Mouse (Mus musculus) lung, postnatal 4 days (tissue): Measurements from ENCODE around the gene Omp.
A peak's percentile ranks its signal among the peaks of the same experiment; 100 is the strongest.
"Not testable (repeated sequence)": the region's sequence is repeated elsewhere in the genome, so short reads cannot be mapped to it uniquely, and the experiment has no call there.

ENCODE experiments used
- DNase-seq, 2 experiments: peaks; one replicate each; pipeline ENCODE4 v3.0.0; 2021

Omp gene

GRCm38 (mm10) chr7:98145402-98145801 is at the start of gene Omp:
Omp (minus strand) TSS chr7:98145502.
- no peak for DNase-seq

- peak; percentile 23 to 43 for DNase-seq
These were observed 48.9 kb upstream of the Omp start for GRCm38 (mm10) chr7:98194026-98194792.

- peak; percentile 48 to 52 for DNase-seq
These were observed 48.3 kb upstream of the Omp start for GRCm38 (mm10) chr7:98193515-98194025.

GRCm38 (mm10) chr7:98191571-98192250 is 46.4 kb upstream of the Omp start:
- DNase-seq: peak; percentile 46 to 63

GRCm38 (mm10) chr7:98190578-98190977 is 45.3 kb upstream of the Omp start:
- no peak for DNase-seq

GRCm38 (mm10) chr7:98189745-98190144 is 44.4 kb upstream of the Omp start:
- DNase-seq: peak in 1 of 2 experiments; percentile 27

GRCm38 (mm10) chr7:98188680-98189079 is 43.4 kb upstream of the Omp start:
- DNase-seq: no peak

- no peak for DNase-seq
These were observed 42.9 kb upstream of the Omp start for GRCm38 (mm10) chr7:98188238-98188637.

GRCm38 (mm10) chr7:98187332-98187731 is 42.0 kb upstream of the Omp start:
- DNase-seq: not testable (repeated sequence)

GRCm38 (mm10) chr7:98186637-98187036 is 41.3 kb upstream of the Omp start:
- no peak for DNase-seq

- DNase-seq: no peak
These were observed 40.0 kb upstream of the Omp start for GRCm38 (mm10) chr7:98185326-98185725.

GRCm38 (mm10) chr7:98178560-98179231 is 33.4 kb upstream of the Omp start:
- no peak for DNase-seq

GRCm38 (mm10) chr7:98177929-98178559 is 32.7 kb upstream of the Omp start, which contains the start of gene Capn5:
Capn5 (minus strand) TSS chr7:98178274.
- peak; percentile 71 to 73 for DNase-seq

- no peak for DNase-seq
These were observed 32.2 kb upstream of the Omp start for GRCm38 (mm10) chr7:98177566-98177928.

- DNase-seq: no peak
These were observed 31.8 kb upstream of the Omp start for GRCm38 (mm10) chr7:98177071-98177485.

- DNase-seq: no peak
These were observed 31.2 kb upstream of the Omp start for GRCm38 (mm10) chr7:98176322-98177070.

GRCm38 (mm10) chr7:98174883-98175755 is 29.8 kb upstream of the Omp start:
- no peak for DNase-seq

GRCm38 (mm10) chr7:98173408-98173807 is 28.1 kb upstream of the Omp start:
- DNase-seq: no peak

GRCm38 (mm10) chr7:98172661-98173060 is 27.4 kb upstream of the Omp start:
- DNase-seq: no peak

- peak; percentile 46 to 62 for DNase-seq
These were observed 26.1 kb upstream of the Omp start for GRCm38 (mm10) chr7:98171141-98172073.
